Mouse (Mus musculus) forebrain, embryonic 16.5 days (tissue): ENCODE measurements at regions not wholly inside any gene's neighbourhood (a gene's known extent, or its start where the extent isn't known, plus 50 kb on each side); places are given as distances from the start of the nearest gene placed in this dataset.
A peak's percentile ranks its signal among the peaks of the same experiment; 100 is the strongest.

Experiments used
- ATAC-seq: fragments of 200-750 bp; cut with Nextera tagmentation; 2 replicates; pipeline ENCODE4 v1.8.0; 2017; ENCODE audit warnings: mild to moderate bottlenecking, moderate library complexity
- H3K27ac ChIP-seq: fragments of 300-500 bp; sonication (generic); 2 replicates; pipeline ENCODE4 v1.5.1; 2014; ENCODE audit warnings: low read length, control low read depth
- H3K27me3 ChIP-seq: fragments of 300-500 bp; sonication (generic); replicated peaks from 2 replicates; pipeline ENCODE4 v1.6.1; 2014; ENCODE audit warnings: low read length; ENCODE audit not compliant: control insufficient read depth, insufficient read depth
- H3K36me3 ChIP-seq: fragments of 300-500 bp; sonication (generic); 2 replicates; pipeline ENCODE4 v1.6.1; 2014; ENCODE audit not compliant: control insufficient read depth, insufficient read depth
- H3K4me1 ChIP-seq: fragments of 300-500 bp; sonication (generic); replicated peaks from 2 replicates; pipeline ENCODE4 v1.6.1; 2014; ENCODE audit warnings: low read length; ENCODE audit not compliant: control insufficient read depth, insufficient read depth
- H3K4me2 ChIP-seq: fragments of 300-500 bp; sonication (generic); 2 replicates; pipeline ENCODE4 v1.6.1; 2014; ENCODE audit warnings: mild to moderate bottlenecking, low read length, control low read depth
- H3K4me3 ChIP-seq: fragments of 300-500 bp; sonication (generic); replicated peaks from 2 replicates; pipeline ENCODE4 v1.5.1; 2014; ENCODE audit warnings: mild to moderate bottlenecking, low read length, control low read depth
- H3K9ac ChIP-seq: fragments of 300-500 bp; sonication (generic); replicated peaks from 2 replicates; pipeline ENCODE4 v1.6.1; 2014; ENCODE audit warnings: low read depth, low read length, control low read depth
- H3K9me3 ChIP-seq: fragments of 300-500 bp; sonication (generic); 2 replicates; pipeline ENCODE4 v1.6.1; 2016; ENCODE audit warnings: low read length; ENCODE audit not compliant: control insufficient read depth
- WGBS: fragments of 180-500 bp; shearing (Covaris S2); extraction: QIAGEN DNeasy Blood & Tissue Kit; methylation state at CpG from one replicate; pipeline ENCODE4 v1.1.7; 2014; 5-methylcytosine and 5-hydroxymethylcytosine counted together

GRCm38 (mm10) chrX:57784959-57785358, 237.5 kb upstream of the Zic3 start:
- no peaks in the 10 kb centered on the region for H3K27me3 ChIP-seq
- H3K9me3 ChIP-seq, result no peaks in the 10 kb centered on the region
- H3K27ac ChIP-seq, result no peak overlapping the region
- H3K36me3 ChIP-seq, result no peaks in the 10 kb centered on the region
- WGBS, result 30% methylated on average over 4 of the region's 4 CpGs
- no peak for ATAC-seq
- H3K4me3 ChIP-seq, result no peak overlapping the region
- H3K9ac ChIP-seq, result no peak overlapping the region
- H3K4me2 ChIP-seq, result no peak overlapping the region
- no peaks in the 10 kb centered on the region for H3K4me1 ChIP-seq

DNA sequence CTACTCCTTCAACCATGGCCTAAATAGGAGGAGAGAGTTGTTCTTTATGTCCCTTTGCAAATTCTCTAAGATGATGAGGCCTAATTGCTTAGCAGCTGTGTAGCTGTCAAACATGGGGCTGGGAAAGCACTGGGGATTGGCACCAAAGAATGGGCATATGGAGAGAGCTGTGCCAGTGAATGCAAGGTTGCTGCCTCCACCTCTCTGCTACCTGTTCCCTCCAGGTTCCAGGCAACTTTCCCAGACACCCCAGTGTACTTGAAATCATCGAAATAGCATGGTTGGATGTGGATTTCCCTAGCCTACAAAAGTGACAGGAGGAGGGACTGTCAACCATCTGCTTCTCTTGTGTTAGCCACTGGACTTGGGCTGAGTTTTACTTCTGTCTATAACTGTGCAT, 234.9 kb upstream of the Zic3 start:
- 63% methylated on average over 1 of the region's 1 CpGs for WGBS
- Histone ChIP-seq H3K4me3 (no peak overlapping the region), H3K4me1 (no peaks in the 10 kb centered on the region), H3K9ac (no peak overlapping the region), H3K36me3 (no peaks in the 10 kb centered on the region), H3K27me3 (no peaks in the 10 kb centered on the region), H3K27ac (no peak overlapping the region), H3K9me3 (no peaks in the 10 kb centered on the region), H3K4me2 (no peak overlapping the region)
- ATAC-seq, result no peak

DNA sequence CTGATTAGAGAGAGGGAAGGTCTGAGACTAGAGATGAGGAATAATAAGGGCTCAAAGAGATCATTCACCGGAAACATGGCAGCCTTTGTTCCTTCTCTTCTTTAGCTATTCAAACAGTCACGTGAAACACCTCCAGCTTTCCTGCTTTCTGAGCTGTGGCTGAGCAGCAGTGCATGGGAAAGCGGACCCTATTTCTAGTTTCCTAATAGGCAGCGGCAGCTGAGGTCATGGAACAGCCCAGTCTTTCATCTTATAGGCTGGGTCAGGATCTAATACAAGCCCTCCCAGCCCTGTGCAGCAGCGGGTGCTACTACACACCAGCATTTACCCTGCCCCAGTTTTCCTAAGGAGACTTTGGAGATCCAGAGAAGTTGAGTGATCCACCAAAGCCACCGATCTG, 224.5 kb upstream of the Zic3 start:
- ATAC-seq, result peak; percentile 63
- peak overlapping the region; percentile 4; the same call in 1 of the 2 replicates for H3K4me2 ChIP-seq
- H3K9me3 ChIP-seq, result no peaks in the 10 kb centered on the region
- no peak overlapping the region for H3K9ac ChIP-seq
- 18% methylated on average over 6 of the region's 6 CpGs for WGBS
- 0 out of 2 replicates have a peak, but pooled peaks cover 6% of the 10 kb centered on the region for H3K4me1 ChIP-seq
- no peak overlapping the region for H3K27ac ChIP-seq
- H3K27me3 ChIP-seq, result no peaks in the 10 kb centered on the region
- H3K4me3 ChIP-seq, result no peak overlapping the region
- H3K36me3 ChIP-seq, result no peaks in the 10 kb centered on the region

- H3K27ac ChIP-seq, result no peak overlapping the region
- H3K4me3 ChIP-seq, result no peak overlapping the region
- no peaks in the 10 kb centered on the region for H3K27me3 ChIP-seq
- no peak overlapping the region for H3K4me2 ChIP-seq
- H3K9ac ChIP-seq, result no peak overlapping the region
- 33% methylated on average over 3 of the region's 3 CpGs for WGBS
- H3K4me1 ChIP-seq, result 0 out of 2 replicates have a peak, but pooled peaks cover 6% of the 10 kb centered on the region
- ATAC-seq, result peak; percentile 57; the same call in 1 of the 2 replicates
- no peaks in the 10 kb centered on the region for H3K9me3 ChIP-seq
- H3K36me3 ChIP-seq, result no peaks in the 10 kb centered on the region
Measured at GRCm38 (mm10) chrX:57798394-57798793, 224.1 kb upstream of the Zic3 start.

- H3K36me3 ChIP-seq, result no peaks in the 10 kb centered on the region
- no peaks in the 10 kb centered on the region for H3K27me3 ChIP-seq
- no peaks in the 10 kb centered on the region for H3K9me3 ChIP-seq
- H3K4me2 ChIP-seq, result no peak overlapping the region
- no peak overlapping the region for H3K4me3 ChIP-seq
- H3K4me1 ChIP-seq, result 0 out of 2 replicates have a peak, but pooled peaks cover 6% of the 10 kb centered on the region
- no peak overlapping the region for H3K27ac ChIP-seq
- ATAC-seq, result peak; percentile 49; the same call in 1 of the 2 replicates
- no peak overlapping the region for H3K9ac ChIP-seq
- 39% methylated on average over 2 of the region's 2 CpGs for WGBS
Measured at GRCm38 (mm10) chrX:57798869-57799268, 223.6 kb upstream of the Zic3 start.
